Comparison of ENCODE assay signal across 8 mouse cellular contexts in genomic region chr11:120343519-120344309, GRCm38 (mm10). TPM values are rescaled to one million over a fixed set of nuclear protein-coding genes. Genes with fewer than 3 reads are reported as not detected.
DNase-seq lines count a peak whose midpoint lies in the region; ATAC-seq and TF ChIP-seq lines count a peak whose summit lies in the region.

No protein-coding gene starts in this region.

- no peak for TF ChIP-seq CTCF in liver, adult 2 months (IDR thresholded peaks at IDR 0.05; ENCODE audit: low read depth, low read length)

- 66% methylated on average over 5 of the region's 5 CpGs for WGBS in heart, embryonic 10.5 days
- 61% methylated on average over 5 of the region's 5 CpGs for WGBS in heart, embryonic 11.5 days (ENCODE audit: insufficient replicate concordance)
- WGBS in forebrain, embryonic 12.5 days: 85% methylated on average over 5 of the region's 5 CpGs
- 45% methylated on average over 5 of the region's 5 CpGs for WGBS in liver, adult 2 months

- no peak for ATAC-seq in heart, embryonic 11.5 days (replicated peaks; ENCODE audit: insufficient number of reproducible peaks, low FRiP score, low TSS enrichment)
- no peak for ATAC-seq in forebrain, embryonic 12.5 days (ENCODE audit: low FRiP score)
- ATAC-seq in CD4-positive, CD25-positive, alpha-beta regulatory T cell, adult 4 months: no peak

- H3K4me2 ChIP-seq in heart, embryonic 11.5 days: no peak overlapping the region
- no peak overlapping the region for H3K4me2 ChIP-seq in forebrain, embryonic 12.5 days

- peaks cover 16% of the 10 kb centered on the region for H3K36me3 ChIP-seq in heart, embryonic 10.5 days
- peaks cover 2% of the 10 kb centered on the region; the same call in 1 of the 2 replicates for H3K36me3 ChIP-seq in heart, embryonic 11.5 days (ENCODE audit: control insufficient read depth, insufficient read depth, low read length)
- peaks cover 22% of the 10 kb centered on the region for H3K36me3 ChIP-seq in forebrain, embryonic 12.5 days (replicated peaks)
- peaks cover 6% of the 10 kb centered on the region for H3K36me3 ChIP-seq in liver, adult 2 months (ENCODE audit: control insufficient read depth, insufficient read depth, low read length)

- peaks cover 5% of the 10 kb centered on the region for H3K79me2 ChIP-seq in liver, adult 2 months (ENCODE audit: control insufficient read depth, insufficient read depth, low read length)

- DNase-seq in heart, embryonic 10.5 days (ENCODE audit: low spot score): peak; percentile 80
- DNase-seq in 416B (ENCODE audit: low read depth): peak; percentile 65
- no peak for DNase-seq in liver, adult 2 months (ENCODE audit: extremely low read depth, low read depth, low spot score)
- DNase-seq in yolk sac, embryonic 10.5 days (ENCODE audit: low spot score): peak; percentile 58
- DNase-seq in right cerebral cortex, postnatal 25 days: no peak

- no peaks in the 10 kb centered on the region for H3K9me3 ChIP-seq in heart, embryonic 10.5 days
- H3K9me3 ChIP-seq in heart, embryonic 11.5 days (replicated peaks; ENCODE audit: control insufficient read depth, low read length): no peaks in the 10 kb centered on the region
- no peaks in the 10 kb centered on the region for H3K9me3 ChIP-seq in forebrain, embryonic 12.5 days

- H3K27me3 ChIP-seq in heart, embryonic 10.5 days (ENCODE audit: insufficient read depth, poor library complexity, severe bottlenecking): no peaks in the 10 kb centered on the region
- H3K27me3 ChIP-seq in heart, embryonic 11.5 days (ENCODE audit: control insufficient read depth, insufficient read depth, low read length): no peaks in the 10 kb centered on the region
- H3K27me3 ChIP-seq in forebrain, embryonic 12.5 days: no peaks in the 10 kb centered on the region
- no peaks in the 10 kb centered on the region for H3K27me3 ChIP-seq in liver, adult 2 months (ENCODE audit: control insufficient read depth, insufficient read depth, low read length)

- 0 out of 2 replicates have a peak overlapping the region, but pooled peaks have one; percentile 2 for H3K4me3 ChIP-seq in heart, embryonic 10.5 days
- H3K4me3 ChIP-seq in heart, embryonic 11.5 days (ENCODE audit: low read depth, low read length): no peak overlapping the region
- no peak overlapping the region for H3K4me3 ChIP-seq in forebrain, embryonic 12.5 days (replicated peaks)
- no peak overlapping the region for H3K4me3 ChIP-seq in liver, adult 2 months (ENCODE audit: insufficient read depth, low read depth, low read length)

- no peak overlapping the region for H3K9ac ChIP-seq in heart, embryonic 11.5 days (ENCODE audit: low read depth, low read length)
- no peak overlapping the region for H3K9ac ChIP-seq in forebrain, embryonic 12.5 days
- no peak overlapping the region for H3K9ac ChIP-seq in liver, adult 2 months (ENCODE audit: low read depth, low read length)

- H3K27ac ChIP-seq in heart, embryonic 10.5 days: peak overlapping the region; percentile 2; the same call in 1 of the 2 replicates
- H3K27ac ChIP-seq in heart, embryonic 11.5 days (ENCODE audit: low read depth, low read length): no peak overlapping the region
- H3K27ac ChIP-seq in forebrain, embryonic 12.5 days: peak overlapping the region; percentile 51; the same call in 1 of the 2 replicates
- H3K27ac ChIP-seq in liver, adult 2 months (replicated peaks; ENCODE audit: insufficient read depth, low read depth, low read length): 0 out of 2 replicates have a peak overlapping the region, but pooled peaks have one; percentile 35

- no peaks in the 10 kb centered on the region for H3K4me1 ChIP-seq in heart, embryonic 10.5 days
- H3K4me1 ChIP-seq in heart, embryonic 11.5 days (ENCODE audit: control insufficient read depth, insufficient read depth, low read length): no peaks in the 10 kb centered on the region
- peaks cover 12% of the 10 kb centered on the region for H3K4me1 ChIP-seq in forebrain, embryonic 12.5 days
- peaks cover 18% of the 10 kb centered on the region for H3K4me1 ChIP-seq in liver, adult 2 months (ENCODE audit: control insufficient read depth, insufficient read depth, low read length)

- no peak for TF ChIP-seq POLR2A in liver, adult 2 months (IDR thresholded peaks at IDR 0.05; ENCODE audit: extremely low read depth, insufficient read depth, low read length)

RNA-seq across cellular contexts. Expression of gene Actg1, which starts 4.6 kb away (rescaled TPM):
- 1,513 and 2,033 TPM in 2 replicates for polyA plus RNA-seq in heart, embryonic 10.5 days (2016; fragmentation: Nextera tagmentation; extraction: Ambion mirVana)
- polyA plus RNA-seq in heart, embryonic 11.5 days (2014; fragmentation: Nextera tagmentation; extraction: Ambion mirVana): 1,448 and 1,508 TPM in 2 replicates
- 2,923 and 2,975 TPM in 2 replicates for polyA plus RNA-seq in forebrain, embryonic 12.5 days (2016; fragmentation: Nextera tagmentation; extraction: Ambion mirVana)
- total RNA-seq in liver, adult 2 months (2014; rRNA removed): 68.0 and 123 TPM in 2 replicates
- 158 and 177 TPM in 2 replicates for polyA plus RNA-seq in liver, adult 2 months (2012; rRNA removed)
- polyA plus RNA-seq in CD4-positive, CD25-positive, alpha-beta regulatory T cell, adult 4 months (2017; shearing (Covaris generic)): 1,000 to 10,000 TPM; 2,387 to 3,192 TPM

RNA-seq across cellular contexts. Expression of gene Fscn2, which starts 17.6 kb away (rescaled TPM):
- 0.25 and 0.49 TPM in 2 replicates for polyA plus RNA-seq in heart, embryonic 10.5 days (2016; fragmentation: Nextera tagmentation; extraction: Ambion mirVana)
- 0.57 TPM in 1 of 2 replicates, not detected in the other for polyA plus RNA-seq in heart, embryonic 11.5 days (2014; fragmentation: Nextera tagmentation; extraction: Ambion mirVana)
- 0.82 and 0.91 TPM in 2 replicates for polyA plus RNA-seq in forebrain, embryonic 12.5 days (2016; fragmentation: Nextera tagmentation; extraction: Ambion mirVana)
- not detected in 2 replicates for total RNA-seq in liver, adult 2 months (2014; rRNA removed)
- not detected in 2 replicates for polyA plus RNA-seq in liver, adult 2 months (2012; rRNA removed)
- under 1 TPM; 0.67 to 0.99 TPM for polyA plus RNA-seq in CD4-positive, CD25-positive, alpha-beta regulatory T cell, adult 4 months (2017; shearing (Covaris generic))

RNA-seq across cellular contexts. Expression of gene Faap100, which starts 34.9 kb away (rescaled TPM):
- 32.5 and 35.9 TPM in 2 replicates for polyA plus RNA-seq in heart, embryonic 10.5 days (2016; fragmentation: Nextera tagmentation; extraction: Ambion mirVana)
- polyA plus RNA-seq in heart, embryonic 11.5 days (2014; fragmentation: Nextera tagmentation; extraction: Ambion mirVana): 24.2 and 29.6 TPM in 2 replicates
- 47.3 and 47.4 TPM in 2 replicates for polyA plus RNA-seq in forebrain, embryonic 12.5 days (2016; fragmentation: Nextera tagmentation; extraction: Ambion mirVana)
- total RNA-seq in liver, adult 2 months (2014; rRNA removed): 3.2 and 5.4 TPM in 2 replicates
- polyA plus RNA-seq in liver, adult 2 months (2012; rRNA removed): 10.8 and 14.9 TPM in 2 replicates
- polyA plus RNA-seq in CD4-positive, CD25-positive, alpha-beta regulatory T cell, adult 4 months (2017; shearing (Covaris generic)): 10 to 100 TPM; 17.8 to 27.0 TPM

Comparison
In these comparisons a context has a peak if more than half of its experiments do, and no peak if none do; other contexts are left out.
1. DNase-seq: peak in heart, embryonic 10.5 days (single experiment), 416B (single experiment) and yolk sac, embryonic 10.5 days (single experiment); none in liver, adult 2 months (single experiment) and right cerebral cortex, postnatal 25 days (single experiment).